Mouse (Mus musculus): ENCODE results near the gene Wfdc9. TPM values are rescaled to one million over a fixed set of nuclear protein-coding genes. Genes with fewer than 3 reads are reported as not detected.

Wfdc9 gene
- polyA plus RNA-seq, 1 experiment from 2014 or later: not detected

GRCm38 (mm10) chr2:164608781-164609180 lies 47.6 kb downstream of the Wfdc9 start:
- no peak overlapping the region for H3K4me3 ChIP-seq
- WGBS: 82% methylated on average over 6 of the region's 6 CpGs
- H3K4me1 ChIP-seq: no peaks in the 10 kb centered on the region
- H3K27ac ChIP-seq: no peak overlapping the region
- ATAC-seq (ENCODE audit: low FRiP score, low read depth): no peak
- H3K9ac ChIP-seq: no peak overlapping the region
- H3K27me3 ChIP-seq (replicated peaks): no peaks in the 10 kb centered on the region
- no peak overlapping the region for H3K4me2 ChIP-seq (replicated peaks)
- no peaks in the 10 kb centered on the region for H3K36me3 ChIP-seq
- no peaks in the 10 kb centered on the region; the same call in 1 of the 2 replicates for H3K9me3 ChIP-seq

GRCm38 (mm10) chr2:164604411-164604810 lies 52.0 kb downstream of the Wfdc9 start:
- Histone ChIP-seq H3K4me1 (no peaks in the 10 kb centered on the region), H3K4me3 (no peak overlapping the region), H3K27me3 (replicated peaks) (no peaks in the 10 kb centered on the region), H3K36me3 (no peaks in the 10 kb centered on the region), H3K27ac (no peak overlapping the region), H3K9me3 (peaks cover 4% of the 10 kb centered on the region), H3K9ac (no peak overlapping the region), H3K4me2 (replicated peaks) (no peak overlapping the region)
- ATAC-seq (ENCODE audit: low FRiP score, low read depth): no peak
- 92% methylated on average over 8 of the region's 8 CpGs for WGBS

GRCm38 (mm10) chr2:164603482-164603881 lies 52.9 kb downstream of the Wfdc9 start:
- Histone ChIP-seq H3K27ac (no peak overlapping the region), H3K9me3 (peaks cover 4% of the 10 kb centered on the region), H3K4me3 (no peak overlapping the region), H3K4me2 (replicated peaks) (no peak overlapping the region), H3K27me3 (replicated peaks) (no peaks in the 10 kb centered on the region), H3K36me3 (no peaks in the 10 kb centered on the region), H3K9ac (no peak overlapping the region), H3K4me1 (no peaks in the 10 kb centered on the region)
- ATAC-seq (ENCODE audit: low FRiP score, low read depth): no peak
- WGBS: 92% methylated on average over 3 of the region's 3 CpGs

DNA sequence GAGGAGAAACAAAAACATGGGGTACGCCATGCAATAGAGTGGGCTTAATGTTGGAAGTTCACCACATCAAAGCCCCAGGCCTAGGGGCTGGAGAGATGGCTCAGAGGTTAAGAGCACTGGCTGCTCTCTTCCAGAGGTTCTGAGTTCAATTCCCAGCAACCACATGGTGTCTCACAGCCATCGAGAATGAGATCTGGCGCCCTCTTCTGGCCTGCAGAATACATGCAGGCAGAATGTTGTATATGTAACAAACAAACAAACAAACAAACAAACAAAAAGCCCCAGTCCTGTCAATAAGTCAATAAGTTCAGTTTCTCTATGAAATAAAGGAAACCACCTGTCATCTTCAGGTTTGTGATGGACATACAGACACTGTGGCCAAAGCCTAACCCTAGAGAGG lies 56.2 kb downstream of the Wfdc9 start:
- Histone ChIP-seq H3K9ac (no peak overlapping the region), H3K27ac (no peak overlapping the region), H3K36me3 (no peaks in the 10 kb centered on the region), H3K4me2 (replicated peaks) (no peak overlapping the region), H3K27me3 (replicated peaks) (no peaks in the 10 kb centered on the region), H3K9me3 (peaks cover 4% of the 10 kb centered on the region), H3K4me3 (no peak overlapping the region), H3K4me1 (no peaks in the 10 kb centered on the region)
- no peak for ATAC-seq (ENCODE audit: low FRiP score, low read depth)
- 64% methylated on average over 3 of the region's 3 CpGs for WGBS

Other genes with a start within 250 kb of the Wfdc9 start
- gene Sdc4, start 212.7 kb downstream of the Wfdc9 start, polyA plus RNA-seq (2016; fragmentation: Nextera tagmentation; extraction: Ambion mirVana): 9.7 and 11.7 TPM in 2 replicates
- gene Sys1, start 199.6 kb downstream of the Wfdc9 start, polyA plus RNA-seq (2016; fragmentation: Nextera tagmentation; extraction: Ambion mirVana): 72.8 and 82.7 TPM in 2 replicates
- 6.0 and 6.5 TPM in 2 replicates for gene Gm20458, start 195.6 kb downstream of the Wfdc9 start, polyA plus RNA-seq (2016; fragmentation: Nextera tagmentation; extraction: Ambion mirVana)
- gene Trp53tg5, start 182.9 kb downstream of the Wfdc9 start, polyA plus RNA-seq (2016; fragmentation: Nextera tagmentation; extraction: Ambion mirVana): not detected in 2 replicates
- gene Dbndd2, start 170.5 kb downstream of the Wfdc9 start, polyA plus RNA-seq (2016; fragmentation: Nextera tagmentation; extraction: Ambion mirVana): 5.8 and 7.0 TPM in 2 replicates
- 50.0 and 55.3 TPM in 2 replicates for gene Pigt, start 159.1 kb downstream of the Wfdc9 start, polyA plus RNA-seq (2016; fragmentation: Nextera tagmentation; extraction: Ambion mirVana)
- 5.1 and 6.5 TPM in 2 replicates for gene Wfdc2, start 94.2 kb downstream of the Wfdc9 start, polyA plus RNA-seq (2016; fragmentation: Nextera tagmentation; extraction: Ambion mirVana)
- gene Spint3, start 83.1 kb downstream of the Wfdc9 start, polyA plus RNA-seq (2016; fragmentation: Nextera tagmentation; extraction: Ambion mirVana): not detected in 2 replicates
- gene Wfdc6a, start 71.1 kb downstream of the Wfdc9 start, polyA plus RNA-seq (2016; fragmentation: Nextera tagmentation; extraction: Ambion mirVana): not detected in 2 replicates
- gene Eppin, start 63.0 kb downstream of the Wfdc9 start, polyA plus RNA-seq (2016; fragmentation: Nextera tagmentation; extraction: Ambion mirVana): not detected in 2 replicates
- not detected in 2 replicates for gene Wfdc6b, start 43.1 kb downstream of the Wfdc9 start, polyA plus RNA-seq (2016; fragmentation: Nextera tagmentation; extraction: Ambion mirVana)
- gene Wfdc8, start 43.0 kb downstream of the Wfdc9 start, polyA plus RNA-seq (2016; fragmentation: Nextera tagmentation; extraction: Ambion mirVana): not detected in 2 replicates
- gene Wfdc16, start 17.8 kb downstream of the Wfdc9 start, polyA plus RNA-seq (2016; fragmentation: Nextera tagmentation; extraction: Ambion mirVana): not detected in 2 replicates
- 0.48 and 0.51 TPM in 2 replicates for gene Wfdc10, start 537 bp downstream of the Wfdc9 start, polyA plus RNA-seq (2016; fragmentation: Nextera tagmentation; extraction: Ambion mirVana)
- gene Wfdc11, start 17.5 kb upstream of the Wfdc9 start, polyA plus RNA-seq (2016; fragmentation: Nextera tagmentation; extraction: Ambion mirVana): not detected in 2 replicates
- not detected in 2 replicates for gene Wfdc13, start 28.5 kb upstream of the Wfdc9 start, polyA plus RNA-seq (2016; fragmentation: Nextera tagmentation; extraction: Ambion mirVana)
- gene Spint4, start 41.9 kb upstream of the Wfdc9 start, polyA plus RNA-seq (2016; fragmentation: Nextera tagmentation; extraction: Ambion mirVana): not detected in 2 replicates
- gene Spint5, start 58.7 kb upstream of the Wfdc9 start, polyA plus RNA-seq (2016; fragmentation: Nextera tagmentation; extraction: Ambion mirVana): not detected in 2 replicates
- gene Wfdc3, start 89.3 kb upstream of the Wfdc9 start, polyA plus RNA-seq (2016; fragmentation: Nextera tagmentation; extraction: Ambion mirVana): 0.44 and 0.72 TPM in 2 replicates
- gene Dnttip1, start 89.4 kb upstream of the Wfdc9 start, polyA plus RNA-seq (2016; fragmentation: Nextera tagmentation; extraction: Ambion mirVana): 85.6 and 92.2 TPM in 2 replicates
- gene Ube2c, start 113.3 kb upstream of the Wfdc9 start, polyA plus RNA-seq (2016; fragmentation: Nextera tagmentation; extraction: Ambion mirVana): 311 and 340 TPM in 2 replicates
- gene Tnnc2, start 123.4 kb upstream of the Wfdc9 start, polyA plus RNA-seq (2016; fragmentation: Nextera tagmentation; extraction: Ambion mirVana): 26.2 and 36.5 TPM in 2 replicates
- 14.2 and 15.6 TPM in 2 replicates for gene Snx21, start 129.2 kb upstream of the Wfdc9 start, polyA plus RNA-seq (2016; fragmentation: Nextera tagmentation; extraction: Ambion mirVana)
- 15.9 and 19.6 TPM in 2 replicates for gene Acot8, start 148.3 kb upstream of the Wfdc9 start, polyA plus RNA-seq (2016; fragmentation: Nextera tagmentation; extraction: Ambion mirVana)
- gene Zswim3, start 148.5 kb upstream of the Wfdc9 start, polyA plus RNA-seq (2016; fragmentation: Nextera tagmentation; extraction: Ambion mirVana): 11.8 and 14.1 TPM in 2 replicates
- 22.8 and 23.7 TPM in 2 replicates for gene Zswim1, start 166.1 kb upstream of the Wfdc9 start, polyA plus RNA-seq (2016; fragmentation: Nextera tagmentation; extraction: Ambion mirVana)
- gene Spata25, start 172.0 kb upstream of the Wfdc9 start, polyA plus RNA-seq (2016; fragmentation: Nextera tagmentation; extraction: Ambion mirVana): not detected in 2 replicates
- 105 and 114 TPM in 2 replicates for gene Ctsa, start 176.3 kb upstream of the Wfdc9 start, polyA plus RNA-seq (2016; fragmentation: Nextera tagmentation; extraction: Ambion mirVana)
- 4.5 and 5.6 TPM in 2 replicates for gene Neurl2, start 176.9 kb upstream of the Wfdc9 start, polyA plus RNA-seq (2016; fragmentation: Nextera tagmentation; extraction: Ambion mirVana)
- 87.9 and 93.1 TPM in 2 replicates for gene Pltp, start 201.1 kb upstream of the Wfdc9 start, polyA plus RNA-seq (2016; fragmentation: Nextera tagmentation; extraction: Ambion mirVana)
- 83.4 and 86.4 TPM in 2 replicates for gene Pcif1, start 222.7 kb upstream of the Wfdc9 start, polyA plus RNA-seq (2016; fragmentation: Nextera tagmentation; extraction: Ambion mirVana)

Data from neural tube, embryonic 12.5 days (tissue).